Mouse (Mus musculus) kidney, postnatal 4 days (tissue): ENCODE results near the gene Mup9.
"Not testable (repeated sequence)": the region's sequence is repeated elsewhere in the genome, so short reads cannot be mapped to it uniquely, and the experiment has no call there.

Source experiments
- DNase-seq, 2 experiments: peaks; one replicate each; pipeline ENCODE4 v3.0.0; 2021; ENCODE audit warnings: mixed read lengths in 2 of 2

The Mup9 gene

GRCm38 (mm10) chr4:60421852-60422251 lies at the start of gene Mup9:
Mup9 (minus strand) TSS chr4:60421952.
- DNase-seq: not testable (repeated sequence)
